Mouse (Mus musculus) G1E (cell line): Measurements from ENCODE around the gene Gm10722.
"Not testable (repeated sequence)": the region's sequence is repeated elsewhere in the genome, so short reads cannot be mapped to it uniquely, and the experiment has no call there.

Source experiments
- CTCF ChIP-seq: IDR thresholded peaks from 2 replicates; pipeline ENCODE4 v1.5.1; 2012; ENCODE audit warnings: low read depth, low read length, inconsistent platforms, mixed read lengths
- GATA1 ChIP-seq: IDR thresholded peaks from 2 replicates; pipeline ENCODE4 v1.6.1; 2012; ENCODE audit warnings: borderline replicate concordance, low read length, inconsistent platforms, mixed read lengths
- POLR2AphosphoS5 ChIP-seq: IDR thresholded peaks from 2 replicates; pipeline ENCODE4 v1.6.1; 2012; ENCODE audit warnings: low read depth, low read length, inconsistent platforms; ENCODE audit not compliant: insufficient replicate concordance
- TAL1 ChIP-seq: conservative IDR thresholded peaks from 2 replicates; pipeline ENCODE4 v1.6.1; 2012; ENCODE audit warnings: low read depth, low read length, inconsistent platforms, mixed read lengths

DNA sequence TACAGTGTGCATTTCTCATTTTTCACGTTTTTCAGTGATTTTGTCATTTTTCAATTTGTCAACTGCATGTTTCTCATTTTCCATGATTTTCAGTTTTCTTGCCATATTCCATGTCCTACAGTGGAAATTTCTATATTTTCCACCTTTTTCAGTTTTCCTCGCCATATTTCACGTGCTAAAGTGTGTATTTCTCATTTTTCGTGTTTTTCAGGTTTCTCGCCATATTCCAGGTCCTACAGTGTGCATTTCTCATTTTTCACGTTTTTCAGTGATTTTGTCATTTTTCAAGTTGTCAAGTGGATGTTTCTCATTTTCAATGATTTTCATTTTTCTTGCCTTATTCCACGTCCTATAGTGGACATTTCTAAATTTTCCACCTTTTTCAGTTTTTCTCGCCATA is 35.9 kb downstream of the Gm10722 start, which contains the start of gene Gm10715:
- not testable (repeated sequence) for TF ChIP-seq CTCF, GATA1, TAL1, POLR2AphosphoS5
